Mouse (Mus musculus): ENCODE measurements around the gene Mrrf. TPM values are rescaled to one million over a fixed set of nuclear protein-coding genes. Genes with fewer than 3 reads are reported as not detected.

Gene Mrrf
- total RNA-seq, 2 experiments from 2014 or later, result 16.2 to 19.1 TPM

DNA sequence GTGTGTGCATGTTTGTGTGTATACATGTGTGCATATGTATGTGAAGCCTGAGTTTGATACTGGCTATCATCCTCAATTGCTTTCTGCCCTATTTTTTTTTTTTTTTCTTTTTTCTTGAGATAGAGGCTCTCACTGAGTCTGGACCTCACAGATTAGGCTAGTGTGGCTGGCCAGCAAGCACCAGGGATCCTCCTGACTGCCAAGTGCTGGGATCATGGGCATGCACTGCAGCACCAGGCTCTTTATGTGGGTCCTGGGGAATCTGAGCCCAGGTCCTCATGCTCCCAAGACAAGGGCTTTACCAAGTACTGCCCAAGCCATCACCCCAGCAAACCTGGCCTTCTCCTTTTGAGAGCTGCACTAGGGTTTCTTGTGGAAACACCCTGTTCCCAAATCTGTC is 87.2 kb downstream of the Mrrf start:
- no peak for DNase-seq (ENCODE audit: low spot score in 2 of 2)

DNA sequence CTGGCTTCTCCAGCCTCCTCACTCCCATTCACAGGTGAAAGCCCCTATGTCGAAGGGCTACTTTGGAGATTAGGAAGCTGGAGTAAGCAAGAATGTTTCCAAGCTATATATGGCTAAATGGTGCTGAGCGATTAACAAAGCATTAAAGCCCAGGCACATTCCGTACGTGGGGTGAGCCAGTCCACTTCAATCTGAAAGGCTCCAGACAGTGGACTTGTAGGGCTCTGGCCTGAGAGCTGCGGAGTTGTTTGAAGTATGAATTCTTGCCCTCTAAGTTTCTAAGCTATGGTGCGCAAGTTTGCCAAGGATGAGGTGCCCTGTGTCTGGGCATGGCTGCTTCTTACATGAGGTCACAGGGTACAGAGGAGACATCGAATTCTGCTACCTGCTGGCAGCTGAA is 88.0 kb downstream of the Mrrf start:
- DNase-seq (ENCODE audit: low spot score in 2 of 2), result no peak

DNA sequence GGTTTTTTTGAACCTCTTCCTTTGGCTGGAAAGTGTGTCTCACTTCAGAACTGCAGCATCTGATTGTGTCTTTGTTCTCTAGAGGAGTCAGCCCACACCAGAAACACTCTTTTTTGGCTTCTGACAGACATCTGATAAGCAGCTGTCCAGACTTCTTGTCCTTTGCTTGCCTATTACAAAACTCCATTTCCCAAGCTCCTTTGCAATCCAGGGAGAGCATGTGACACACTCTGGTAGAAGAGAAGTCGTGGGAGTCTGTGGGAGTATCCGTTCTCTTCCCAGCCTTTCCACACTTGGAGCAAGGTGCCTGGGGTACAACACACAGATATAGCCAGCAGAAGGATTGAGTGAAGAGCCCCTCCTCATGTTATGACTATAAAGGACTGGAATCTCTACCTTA is 88.4 kb downstream of the Mrrf start:
- no peak for DNase-seq (ENCODE audit: low spot score in 2 of 2)

DNA sequence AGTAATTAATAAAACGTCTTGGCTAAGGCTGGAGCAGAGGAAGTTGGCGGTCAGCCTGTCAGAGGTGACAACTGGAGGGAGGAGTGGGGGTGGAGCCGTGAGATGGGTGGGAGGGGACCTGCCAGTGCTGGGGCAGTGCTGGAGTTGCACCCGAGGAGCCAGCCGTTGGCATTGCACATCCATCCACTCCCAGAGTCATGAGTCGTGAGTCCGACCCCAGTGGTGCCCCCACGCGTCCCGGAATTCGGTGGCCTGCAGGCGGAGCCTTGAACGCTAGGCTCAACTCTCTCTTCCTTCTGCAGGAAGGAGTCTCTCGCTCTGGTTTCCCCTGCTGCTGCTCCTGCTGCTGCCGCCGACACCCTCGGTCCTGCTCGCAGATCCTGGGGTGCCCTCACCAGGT is 94.2 kb downstream of the Mrrf start, which contains the start of gene Ptgs1:
Gene Ptgs1 (plus strand): TSS at position 61 of the 400 bp plus-strand sequence.
- DNase-seq (ENCODE audit: low spot score in 2 of 2), result no peak

DNA sequence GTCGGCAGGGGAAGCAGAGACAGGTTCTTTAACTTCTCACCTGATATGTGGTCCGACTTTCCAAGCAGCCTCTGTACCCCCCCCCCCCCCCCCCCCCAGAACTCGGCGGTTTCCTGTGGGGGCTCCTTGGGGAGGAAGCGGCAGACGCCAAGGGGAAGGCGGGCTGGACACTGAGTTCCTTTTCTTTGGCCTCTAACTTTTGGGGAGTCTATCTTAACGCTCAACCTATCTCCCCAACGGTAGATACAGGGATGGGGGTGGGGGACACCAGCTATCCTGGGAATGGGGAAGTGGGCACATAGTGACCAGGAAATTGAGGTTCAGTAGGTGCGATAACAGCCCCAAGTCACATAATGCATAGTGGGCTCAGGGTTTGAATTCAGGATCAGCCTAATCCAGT is 94.8 kb downstream of the Mrrf start:
- no peak for DNase-seq (ENCODE audit: low spot score in 2 of 2)

DNA sequence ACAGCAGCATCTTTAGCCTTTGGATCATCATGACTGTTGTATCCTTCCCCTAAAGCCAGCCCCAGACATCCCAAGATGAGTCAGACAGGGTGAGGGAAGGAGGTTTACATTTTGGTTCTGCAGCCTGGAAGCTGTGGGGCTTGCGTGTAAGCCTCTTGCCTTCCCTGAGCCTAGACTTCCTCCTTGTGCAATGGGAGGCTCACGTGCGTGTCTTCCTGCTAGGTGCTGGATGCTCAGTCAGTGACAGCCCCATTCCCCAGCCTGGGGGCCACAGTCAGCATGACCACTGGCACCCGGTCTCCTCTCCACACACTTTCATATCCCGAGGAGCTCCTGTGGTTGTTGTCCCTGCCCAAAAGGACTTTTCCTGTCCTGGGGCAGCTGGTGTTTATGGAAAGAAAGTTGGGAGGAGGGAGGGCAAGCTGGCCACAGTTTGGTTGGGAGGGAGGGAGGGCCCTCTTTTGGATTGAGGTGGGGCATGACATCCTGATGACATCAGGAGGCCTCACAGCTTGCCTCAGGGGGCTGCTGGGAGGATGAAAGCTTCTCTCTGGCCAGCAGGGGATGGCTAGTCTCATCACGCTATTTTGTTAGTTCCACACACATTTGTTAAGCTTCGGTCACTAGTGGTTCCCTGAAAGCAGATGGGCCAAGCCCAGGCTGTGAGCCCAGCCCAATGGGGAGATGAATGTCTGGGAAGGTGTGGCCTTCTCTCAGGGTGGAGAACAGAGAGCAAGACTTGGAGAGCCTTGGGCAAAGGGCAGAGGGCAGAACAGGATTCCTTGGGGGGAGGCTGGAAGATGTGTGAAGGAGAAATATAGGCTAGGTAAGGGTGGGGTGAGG is 98.6 kb downstream of the Mrrf start:
- DNase-seq (ENCODE audit: low spot score in 2 of 2), result no peak

DNA sequence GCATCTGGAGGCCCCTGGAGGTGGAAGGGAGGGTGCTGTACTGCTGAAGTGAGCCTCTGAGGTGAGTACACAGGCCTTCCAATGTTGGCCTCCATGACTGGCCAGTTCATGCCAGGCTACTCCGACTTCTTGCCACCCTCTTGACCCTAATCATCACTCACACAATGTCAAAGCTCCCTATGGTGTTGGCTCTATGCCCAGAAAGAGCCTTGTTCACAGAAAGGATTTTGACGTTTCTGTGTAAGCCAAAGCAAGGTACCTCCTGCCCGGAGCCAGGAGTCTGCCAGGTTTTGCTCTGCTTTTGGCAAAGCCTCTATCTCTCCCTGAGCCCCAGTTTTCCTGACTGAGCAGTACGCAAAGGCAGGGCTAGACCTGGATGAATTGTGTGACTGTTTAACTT is 99.7 kb downstream of the Mrrf start:
- DNase-seq (ENCODE audit: low spot score in 2 of 2), result no peak

DNA sequence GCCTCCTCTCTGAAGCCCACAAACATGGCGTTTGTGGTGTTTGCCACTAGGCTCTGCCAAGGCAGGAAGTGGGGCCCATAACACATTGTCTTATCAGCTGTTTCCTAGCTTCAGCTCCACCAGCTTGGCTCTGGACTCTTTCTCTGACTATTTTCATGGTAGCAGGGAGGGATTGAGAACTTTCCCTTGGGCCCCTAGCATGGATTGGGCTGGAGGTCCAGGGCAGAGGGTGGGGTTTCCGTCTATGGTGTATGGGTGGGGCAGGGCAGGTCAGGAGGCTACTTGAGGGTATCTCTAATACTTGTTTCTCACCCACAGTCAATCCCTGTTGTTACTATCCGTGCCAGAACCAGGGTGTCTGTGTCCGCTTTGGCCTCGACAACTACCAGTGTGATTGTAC is 100.7 kb downstream of the Mrrf start:
- DNase-seq (ENCODE audit: low spot score in 2 of 2), result no peak

DNA sequence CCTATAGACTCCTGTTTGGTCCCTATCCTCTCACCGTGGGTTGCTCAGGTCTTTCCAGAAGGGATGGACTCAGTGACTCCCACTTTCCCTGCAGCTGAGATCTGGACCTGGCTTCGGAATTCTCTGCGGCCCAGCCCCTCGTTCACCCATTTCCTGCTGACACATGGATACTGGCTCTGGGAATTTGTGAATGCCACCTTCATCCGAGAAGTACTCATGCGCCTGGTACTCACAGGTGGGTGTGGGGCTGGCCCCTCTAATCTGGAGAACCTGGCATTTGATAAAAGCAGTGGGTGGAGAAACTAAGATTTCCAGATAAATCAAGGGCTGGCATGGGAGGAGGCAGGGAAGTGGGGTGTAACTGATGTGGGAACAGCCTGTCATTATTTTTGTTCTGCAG is 101.4 kb downstream of the Mrrf start:
- no peak for DNase-seq (ENCODE audit: low spot score in 2 of 2)

DNA sequence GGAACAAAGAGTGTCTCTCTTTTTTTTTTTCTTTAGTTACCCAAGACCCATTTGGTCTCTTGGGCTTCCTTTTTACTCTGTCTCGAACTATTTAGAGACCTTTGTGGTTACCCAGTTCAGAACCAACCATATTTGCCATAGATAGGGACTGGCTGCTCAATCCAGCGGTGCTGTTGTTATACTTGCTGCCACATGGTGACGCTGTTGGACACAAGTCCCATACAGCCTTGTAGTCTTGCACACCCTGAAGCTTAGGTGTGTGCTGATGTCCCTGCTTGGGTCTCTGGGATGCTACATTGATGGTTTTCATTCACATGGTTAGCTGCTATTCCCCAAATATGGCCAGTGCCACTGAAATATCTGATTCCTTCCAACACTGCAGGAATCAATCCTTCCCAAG is 102.3 kb downstream of the Mrrf start:
- DNase-seq (ENCODE audit: low spot score in 2 of 2), result no peak

DNA sequence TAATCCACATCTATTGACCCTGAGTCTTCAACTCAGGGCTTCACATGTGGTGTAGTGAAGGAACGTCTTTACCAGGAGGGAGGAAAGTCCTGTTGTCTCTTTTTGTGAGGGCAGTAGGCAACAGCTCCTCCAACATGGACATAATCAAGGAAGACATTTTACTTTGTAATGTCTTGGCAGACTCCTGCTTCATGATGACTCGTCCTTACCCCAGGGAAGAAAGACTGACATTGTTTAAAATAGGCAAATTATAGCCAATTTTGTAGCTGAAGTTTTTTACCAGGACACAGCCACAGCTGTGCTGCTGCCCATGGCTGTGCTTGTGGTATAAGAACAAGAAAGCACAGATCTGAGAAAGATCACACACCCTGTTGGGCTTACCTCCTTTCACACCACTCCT is 102.8 kb downstream of the Mrrf start:
- DNase-seq (ENCODE audit: low spot score in 2 of 2), result no peak

Other genes with a start within 250 kb of the Mrrf start
- gene Ttll11, start 156.5 kb upstream of the Mrrf start, total RNA-seq (2021), result 10 to 100 TPM; 22.5 to 23.7 TPM
- 100 to 1,000 TPM; 186 to 192 TPM for gene Ndufa8, start 87.0 kb upstream of the Mrrf start, total RNA-seq (2021)
- gene Morn5, start 86.9 kb upstream of the Mrrf start, total RNA-seq (2021), result 1 to 10 TPM; 2.7 to 2.9 TPM
- gene Lhx6, start 31.0 kb upstream of the Mrrf start, total RNA-seq (2021), result 10 to 100 TPM; 17.5 to 19.7 TPM
- gene Rbm18, start 384 bp downstream of the Mrrf start, total RNA-seq (2021), result 10 to 100 TPM; 49.5 to 50.8 TPM
- gene Ptgs1, start 94.0 kb downstream of the Mrrf start, total RNA-seq (2021), result 10 to 100 TPM; 16.4 to 19.6 TPM
- gene Olfr338, start 237.1 kb downstream of the Mrrf start, total RNA-seq (2021), result under 1 TPM in 1 of 2 experiments, not detected in 1; 0.05 TPM

All from layer of hippocampus, postnatal 14 days (tissue).